Mouse (Mus musculus) heart, adult 2 months (tissue): ENCODE data around the gene Abcb1b. TPM values are rescaled to one million over a fixed set of nuclear protein-coding genes. Genes with fewer than 3 reads are reported as not detected.
"Not testable (repeated sequence)": the region's sequence is repeated elsewhere in the genome, so short reads cannot be mapped to it uniquely, and the experiment has no call there.

Experiments used
- DNase-seq, 2 experiments: peaks; one replicate each; pipeline ENCODE4 v3.0.0; 2021
- H3K27ac ChIP-seq: fragments of 200-600 bp; 2 replicates; pipeline ENCODE4 v1.8.1; 2022
- H3K27me3 ChIP-seq: fragments of 200-500 bp; 2 replicates; pipeline ENCODE4 v1.6.1; 2012; ENCODE audit warnings: mild to moderate bottlenecking, low read length, inconsistent platforms, mixed read lengths; ENCODE audit not compliant: control insufficient read depth, insufficient read depth
- H3K36me3 ChIP-seq: fragments of 200-500 bp; 2 replicates; pipeline ENCODE4 v1.6.1; 2012; ENCODE audit warnings: low read length, inconsistent platforms; ENCODE audit not compliant: control insufficient read depth, insufficient read depth
- H3K4me1 ChIP-seq: fragments of 200-500 bp; 2 replicates; pipeline ENCODE4 v1.6.1; 2011; ENCODE audit warnings: low read length; ENCODE audit not compliant: control insufficient read depth, insufficient read depth
- H3K4me3 ChIP-seq: fragments of 200-600 bp; 2 replicates; pipeline ENCODE4 v1.8.1; 2022
- H3K79me2 ChIP-seq: fragments of 200-500 bp; replicated peaks from 2 replicates; pipeline ENCODE4 v1.6.1; 2012; ENCODE audit warnings: mild to moderate bottlenecking, inconsistent platforms, low read length, moderate library complexity, mixed read lengths; ENCODE audit not compliant: control insufficient read depth, insufficient read depth
- H3K9ac ChIP-seq: fragments of 200-500 bp; 2 replicates; pipeline ENCODE4 v1.6.1; 2012; ENCODE audit warnings: low read depth, mild to moderate bottlenecking, control low read depth, inconsistent platforms, low read length, mixed read lengths
- CTCF ChIP-seq: fragments of 200-600 bp; IDR thresholded peaks from 2 replicates; pipeline ENCODE4 v1.8.1; 2022; ENCODE audit warnings: antibody characterized with exemption, mild to moderate bottlenecking, moderate library complexity
- EP300 ChIP-seq: fragments of 200-500 bp; IDR thresholded peaks from 2 replicates; pipeline ENCODE4 v1.6.1; 2011; ENCODE audit warnings: low read depth, low read length, control low read depth; ENCODE audit not compliant: insufficient read depth
- POLR2A ChIP-seq: fragments of 200-500 bp; IDR thresholded peaks from 2 replicates; pipeline ENCODE4 v1.6.1; 2011; ENCODE audit warnings: mild to moderate bottlenecking, low read depth, low read length, control low read depth; ENCODE audit not compliant: insufficient read depth
- WGBS: fragments of 180-500 bp; shearing (Covaris S2); methylation state at CpG from one replicate; pipeline ENCODE4 v1.1.7; 2018; 5-methylcytosine and 5-hydroxymethylcytosine counted together
- intact Hi-C: fragments of 180-260 bp; cut with DNase I; formaldehyde crosslinking; loops from one replicate; pipeline ENCODE4 v1.15.1; 2025
- polyA plus RNA-seq: library from polyadenylated mRNA; depleted of rRNA; stranded (reverse); fragments of >200 nt; gene quantifications from 2 replicates; pipeline ENCODE4 v1.2.3, GENCODE M21; 2012
- total RNA-seq, 2 experiments: library from RNA; stranded (reverse); gene quantifications; 2 replicates each; pipeline ENCODE4 v1.2.3; 2021

Abcb1b gene
- total and polyA plus RNA-seq, 3 experiments: 3.2 to 5.0 (median 3.3) TPM

DNA sequence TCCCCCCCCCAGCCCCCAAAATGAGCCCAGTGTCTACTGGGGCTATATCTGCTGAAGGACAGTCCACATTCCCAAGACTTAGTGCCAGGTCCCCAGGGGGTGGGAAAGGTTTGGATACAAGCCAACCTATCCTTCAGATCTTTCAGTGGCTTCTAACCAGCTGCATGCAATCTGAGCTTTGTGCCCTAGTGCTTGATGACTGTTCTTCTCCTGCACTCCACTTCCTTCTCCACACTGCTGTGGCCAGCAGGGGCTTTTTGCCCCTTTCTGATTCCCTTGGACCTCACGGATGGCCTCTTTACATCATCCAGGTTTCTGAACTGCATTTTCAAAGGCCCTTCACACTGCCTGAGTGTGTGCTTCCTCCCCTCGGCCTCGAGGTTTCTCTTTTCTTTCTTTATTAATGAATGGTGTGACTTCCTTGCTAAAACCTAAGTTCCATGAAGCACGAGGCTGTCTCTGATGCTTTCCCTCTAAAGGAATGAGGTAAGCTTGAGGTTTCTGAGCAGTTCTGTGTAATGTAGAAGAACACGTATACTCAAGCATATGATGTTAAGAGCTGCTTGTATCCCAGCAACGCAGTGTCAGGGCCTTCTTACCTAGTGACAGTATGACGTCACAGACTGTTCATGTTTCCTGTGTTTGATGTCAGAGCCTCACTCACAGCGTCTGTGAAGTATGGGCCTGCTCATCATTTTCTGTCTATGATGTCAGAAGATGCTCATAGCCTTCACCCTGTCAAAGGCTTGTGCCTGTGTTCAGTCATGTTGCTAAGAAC lies 40.9 kb downstream of the Abcb1b start:
- WGBS: 64% methylated on average over 8 of the region's 8 CpGs
- TF ChIP-seq CTCF: no peak
- TF ChIP-seq EP300: no peak
- no peak for TF ChIP-seq POLR2A

DNA sequence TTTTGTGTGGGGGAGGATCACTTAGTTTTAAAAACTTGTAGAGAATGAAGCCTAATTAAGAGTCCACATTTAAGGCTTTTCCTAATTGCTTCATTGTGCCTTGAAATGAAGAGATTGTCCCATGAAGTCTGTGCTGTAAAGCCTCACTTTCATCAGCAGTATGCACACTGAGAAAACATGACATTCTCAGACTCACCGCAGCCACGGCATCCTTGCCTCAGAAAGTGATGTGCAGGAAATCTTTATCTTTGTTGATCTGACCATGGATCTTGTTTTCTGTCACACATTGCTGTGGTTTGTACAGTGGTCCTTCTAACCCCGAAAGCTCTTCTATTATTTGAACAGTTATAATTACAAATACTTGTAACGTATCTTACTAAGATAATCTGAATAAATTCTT lies 41.7 kb downstream of the Abcb1b start:
- Histone ChIP-seq H3K27ac (no peak overlapping the region), H3K79me2 (no peaks in the 10 kb centered on the region), H3K9ac (no peak overlapping the region), H3K27me3 (no peaks in the 10 kb centered on the region), H3K4me1 (no peaks in the 10 kb centered on the region; the same call in 1 of the 2 replicates), H3K4me3 (no peak overlapping the region), H3K36me3 (no peaks in the 10 kb centered on the region)
- WGBS: 88% methylated on average over 4 of the region's 4 CpGs
- DNase-seq: no peak
- intact Hi-C loops: no loop called here
- no peak for TF ChIP-seq EP300
- TF ChIP-seq CTCF: no peak
- TF ChIP-seq POLR2A: no peak

More for the DNA sequence above, 40.9 kb downstream of the Abcb1b start:
- Histone ChIP-seq H3K4me1 (no peaks in the 10 kb centered on the region; the same call in 1 of the 2 replicates), H3K9ac (no peak overlapping the region), H3K27me3 (no peaks in the 10 kb centered on the region), H3K36me3 (no peaks in the 10 kb centered on the region), H3K4me3 (no peak overlapping the region), H3K79me2 (no peaks in the 10 kb centered on the region), H3K27ac (no peak overlapping the region)
- DNase-seq: no peak
- intact Hi-C loops: no loop called here

DNA sequence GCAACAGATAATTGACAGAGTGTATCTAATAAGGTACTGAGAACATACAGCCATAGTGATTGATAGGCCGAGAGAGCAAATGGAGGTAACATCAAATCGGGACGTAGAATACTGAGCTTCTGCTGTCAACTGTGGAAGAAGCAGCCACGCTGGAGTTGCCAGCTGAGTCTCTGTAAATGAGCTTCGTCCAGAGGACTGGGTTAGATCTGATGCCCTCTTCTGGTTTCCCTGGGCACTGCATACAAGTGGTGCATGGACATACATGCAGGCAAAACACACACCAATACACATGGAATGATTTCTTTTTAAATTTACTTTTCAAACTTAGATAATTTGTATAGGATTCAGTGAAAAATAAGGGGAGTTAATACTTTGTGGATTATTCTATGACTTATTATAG lies 42.9 kb downstream of the Abcb1b start:
- WGBS: 48% methylated on average over 5 of the region's 5 CpGs
- Histone ChIP-seq H3K4me3 (no peak overlapping the region), H3K27me3 (no peaks in the 10 kb centered on the region), H3K4me1 (no peaks in the 10 kb centered on the region; the same call in 1 of the 2 replicates), H3K79me2 (no peaks in the 10 kb centered on the region), H3K27ac (no peak overlapping the region), H3K9ac (no peak overlapping the region), H3K36me3 (no peaks in the 10 kb centered on the region)
- intact Hi-C loops: no loop called here
- TF ChIP-seq CTCF (peak; percentile 71), POLR2A (no peak)
- peak; percentile 8 to 35 for DNase-seq

- Histone ChIP-seq H3K4me3 (no peak overlapping the region), H3K36me3 (no peaks in the 10 kb centered on the region), H3K9ac (no peak overlapping the region), H3K4me1 (no peaks in the 10 kb centered on the region; the same call in 1 of the 2 replicates), H3K79me2 (no peaks in the 10 kb centered on the region), H3K27ac (no peak overlapping the region), H3K27me3 (no peaks in the 10 kb centered on the region)
- DNase-seq: no peak
- 21% methylated on average over 3 of the region's 3 CpGs for WGBS
- TF ChIP-seq EP300 (no peak), POLR2A (no peak), CTCF (peak; percentile 54)
- intact Hi-C loops: loop anchor here (1.0 kb wide), 1 partner anchor 354 kb away; no protein-coding TSS in a partner anchor
These were observed 44.9 kb downstream of the Abcb1b start for GRCm38 (mm10) chr5:8842815-8843214.

DNA sequence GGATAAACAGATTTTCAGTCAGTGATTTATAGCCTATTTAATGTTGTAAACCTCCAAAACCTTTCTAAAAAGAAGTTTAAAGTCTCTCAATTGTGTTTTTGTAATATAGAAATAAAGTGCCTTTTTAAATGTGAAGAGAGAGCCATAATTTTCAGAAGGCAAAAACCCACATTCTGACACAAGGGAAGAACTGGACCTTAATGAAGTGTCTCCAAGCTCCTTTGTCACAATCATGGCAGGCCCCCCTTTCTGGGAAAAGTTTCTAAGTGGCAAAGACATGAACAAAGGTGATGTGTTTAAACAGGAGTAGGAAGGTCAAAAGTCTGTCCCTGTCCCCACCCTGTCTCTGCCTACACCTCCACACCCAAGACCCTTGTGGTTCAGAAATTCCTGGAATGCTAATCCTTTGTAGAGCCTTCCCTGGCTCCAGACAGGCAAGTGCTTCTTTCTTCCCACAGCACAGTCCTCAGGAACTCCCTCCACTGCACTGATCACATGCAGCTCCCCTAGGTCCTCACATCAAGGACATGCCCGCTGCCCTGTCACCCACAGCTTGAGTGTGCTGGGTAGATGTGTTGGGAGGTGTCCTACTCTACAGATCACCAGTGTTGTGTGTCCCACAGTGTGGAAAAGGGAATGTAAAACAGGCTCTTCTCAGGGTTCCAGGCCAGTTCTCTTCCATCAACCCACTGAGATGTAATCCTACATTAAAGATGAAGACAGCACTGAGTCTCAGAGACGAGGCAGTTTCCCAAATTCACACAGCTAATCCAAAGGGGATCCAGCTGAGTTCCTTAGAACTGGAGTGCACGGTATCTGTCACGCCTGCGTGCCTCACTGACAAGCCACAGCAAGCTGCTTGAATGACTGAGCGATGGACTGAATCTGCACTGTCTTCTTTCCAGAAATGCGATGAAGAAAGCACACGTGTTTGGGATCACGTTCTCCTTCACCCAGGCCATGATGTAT lies 50.9 kb downstream of the Abcb1b start:
- WGBS: 82% methylated on average over 7 of the region's 9 CpGs
- H3K4me3 ChIP-seq, H3K4me1 ChIP-seq, intact Hi-C loops, H3K27ac ChIP-seq, H3K27me3 ChIP-seq, H3K36me3 ChIP-seq, DNase-seq, H3K9ac ChIP-seq, H3K79me2 ChIP-seq: not testable (repeated sequence)

GRCm38 (mm10) chr5:8850851-8851250 lies 52.9 kb downstream of the Abcb1b start:
- TF ChIP-seq CTCF: no peak
- no peak for TF ChIP-seq POLR2A
- no peak for TF ChIP-seq EP300
- no peak for DNase-seq
- H3K4me3 ChIP-seq: no peak overlapping the region
- no peaks in the 10 kb centered on the region for H3K4me1 ChIP-seq
- H3K9ac ChIP-seq: no peak overlapping the region
- intact Hi-C loops: no loop called here
- 67% methylated on average over 4 of the region's 4 CpGs for WGBS
- no peak overlapping the region for H3K27ac ChIP-seq
- H3K27me3 ChIP-seq: no peaks in the 10 kb centered on the region
- H3K36me3 ChIP-seq: no peaks in the 10 kb centered on the region
- no peaks in the 10 kb centered on the region for H3K79me2 ChIP-seq
